Mouse (Mus musculus) ZHBTc4 (cell line): ENCODE measurements around the gene Olfr460.

Experiments
- DNase-seq: peaks from one replicate; pipeline ENCODE4 v3.0.0-alpha.2; 2011; ENCODE audit warnings: low read depth, low spot score

Olfr460 gene

DNA sequence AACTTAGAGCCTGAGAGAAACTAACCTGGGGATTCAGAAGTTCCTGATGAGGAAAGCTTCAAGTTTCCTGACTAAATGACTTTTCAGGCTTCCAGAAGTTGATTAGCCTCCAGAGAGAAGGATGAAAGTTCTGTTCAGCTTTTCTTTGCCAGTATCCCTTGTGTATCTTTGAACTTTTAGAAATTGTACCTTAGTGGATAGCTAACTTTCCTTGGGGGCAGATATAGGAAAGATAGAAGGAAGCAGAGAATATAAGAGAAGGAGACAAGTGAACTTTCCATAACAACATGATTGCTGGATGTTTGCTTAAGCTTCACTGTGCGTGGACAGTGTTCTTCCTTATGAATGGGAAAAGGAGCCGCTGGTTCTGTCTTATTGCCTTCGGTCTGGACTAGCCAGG, at the start of gene Olfr460:
Olfr460 (plus strand) TSS at position 301 of the 400 bp plus-strand sequence.
- DNase-seq = no peak

DNA sequence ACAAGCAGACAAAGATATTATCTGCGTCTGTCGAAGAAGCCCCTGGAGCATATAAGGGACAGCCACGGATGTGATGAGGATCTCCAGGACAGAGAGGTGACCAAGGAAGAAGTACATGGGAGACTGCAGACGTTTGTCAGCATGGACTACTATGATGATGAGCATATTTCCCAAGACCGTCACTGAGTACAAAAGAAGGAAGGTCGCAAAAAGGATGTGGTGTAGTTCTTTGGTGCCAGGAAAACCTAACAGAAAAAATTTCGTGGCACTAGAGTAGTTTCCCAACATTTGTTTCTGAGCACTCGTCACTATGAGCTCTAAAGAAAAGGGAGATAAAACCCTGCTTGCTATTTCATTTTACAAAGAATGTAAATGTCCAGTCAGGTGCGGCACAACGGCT, 24.6 kb upstream of the Olfr460 start:
- DNase-seq = no peak

DNA sequence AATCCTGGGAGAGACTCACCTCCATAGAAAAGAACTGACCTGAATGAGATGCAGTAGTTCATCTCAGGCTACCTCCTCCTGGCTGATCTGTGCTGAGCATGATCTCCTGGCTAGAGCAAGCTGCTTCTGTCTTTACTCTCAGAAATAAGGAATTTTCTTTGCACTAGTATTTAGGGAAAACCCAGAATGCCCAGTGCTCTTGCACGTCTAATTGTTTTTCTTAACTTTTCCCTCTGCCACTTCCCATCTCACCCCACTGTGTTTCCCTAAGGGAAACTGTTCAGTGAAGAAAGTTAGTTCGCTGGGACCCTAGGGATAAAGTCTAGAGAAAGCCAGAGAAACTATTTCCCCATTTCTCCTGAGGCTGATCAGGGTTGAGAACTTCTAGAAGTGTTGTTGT, 14.3 kb upstream of the Olfr460 start, which contains the start of gene Olfr461:
Olfr461 (minus strand) TSS at position 101 of the 400 bp plus-strand sequence.
- no peak for DNase-seq

DNA sequence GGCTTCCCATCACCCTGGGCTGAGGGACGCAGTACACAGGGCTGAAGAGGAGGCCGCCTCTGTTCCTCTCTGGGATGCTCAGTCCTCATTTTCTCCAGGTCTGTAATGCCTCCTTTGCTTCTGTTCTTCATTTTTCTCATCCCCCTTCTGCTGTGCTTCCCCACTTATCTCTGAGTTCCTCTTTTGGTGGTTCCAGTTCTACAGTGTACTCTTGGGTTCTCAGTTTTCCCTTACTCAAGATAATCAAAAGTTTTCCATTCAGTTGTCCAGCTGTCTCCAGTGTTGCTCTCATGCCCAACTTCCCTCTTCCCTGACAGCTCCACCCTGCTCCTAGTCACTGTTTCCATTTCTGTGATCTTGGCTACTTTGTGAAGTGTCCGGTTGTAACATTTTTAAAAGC, 4.3 kb downstream of the Olfr460 start:
- DNase-seq = no peak

DNA sequence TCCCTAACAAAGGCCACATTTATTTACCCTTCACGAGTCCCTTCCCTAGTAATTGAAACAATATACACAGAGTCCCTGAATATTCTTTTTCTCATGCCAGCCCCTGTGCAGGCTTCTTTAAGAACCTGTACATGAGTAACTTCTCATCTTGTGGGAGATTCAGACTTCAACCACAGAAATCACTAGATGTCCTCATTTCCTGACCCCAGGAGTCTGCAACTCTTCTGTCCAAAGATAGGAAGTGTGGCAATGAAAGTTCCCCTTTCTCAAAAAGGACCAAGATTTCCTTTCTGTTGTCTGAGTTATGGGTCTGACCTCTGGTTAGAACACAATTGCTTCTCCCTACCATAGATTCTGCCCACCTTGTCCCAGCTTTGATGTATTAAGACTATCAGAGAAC, 7.0 kb downstream of the Olfr460 start:
- DNase-seq = no peak

DNA sequence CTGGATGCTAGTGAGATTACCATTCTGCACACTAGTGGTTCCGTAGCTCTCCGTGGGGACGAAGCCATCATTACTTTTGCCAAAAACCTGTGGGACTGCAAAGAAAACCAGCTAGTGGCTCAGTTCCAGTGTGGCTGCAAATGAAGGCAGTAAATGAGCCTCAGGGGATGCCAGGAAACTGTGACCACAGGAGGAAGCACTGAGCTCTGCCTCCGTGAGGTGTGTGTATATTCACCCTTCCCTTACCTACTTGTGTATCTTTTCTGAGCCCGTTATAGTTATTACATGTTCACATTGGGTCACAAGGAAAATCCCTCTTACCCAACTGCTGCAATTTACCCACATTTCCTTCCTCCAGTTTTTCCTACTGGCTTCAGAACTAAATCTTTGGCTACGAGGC, 15.0 kb downstream of the Olfr460 start:
- DNase-seq = no peak

DNA sequence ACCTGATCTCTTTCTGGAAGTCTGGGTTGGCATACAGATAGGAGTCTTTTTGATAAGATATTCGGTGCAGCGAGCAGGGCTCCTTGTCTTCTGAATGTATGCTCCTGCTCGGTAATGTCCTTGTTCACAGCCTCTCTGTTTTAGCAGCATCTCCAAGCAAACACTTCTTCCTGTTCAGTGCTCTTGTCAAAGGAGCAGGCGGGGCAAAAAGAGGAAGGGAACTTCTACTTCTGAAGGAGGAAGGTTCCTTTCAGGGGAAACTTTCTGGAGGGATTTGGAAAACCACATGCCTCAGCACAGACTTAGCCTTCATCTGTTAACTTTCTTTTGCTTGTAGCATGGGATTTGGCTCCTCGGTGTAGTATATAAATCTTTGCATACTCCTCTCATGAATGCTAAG, 16.4 kb downstream of the Olfr460 start, which contains the start of gene Clec5a:
Clec5a (minus strand) TSS at position 177 of the 400 bp plus-strand sequence.
- no peak for DNase-seq

DNA sequence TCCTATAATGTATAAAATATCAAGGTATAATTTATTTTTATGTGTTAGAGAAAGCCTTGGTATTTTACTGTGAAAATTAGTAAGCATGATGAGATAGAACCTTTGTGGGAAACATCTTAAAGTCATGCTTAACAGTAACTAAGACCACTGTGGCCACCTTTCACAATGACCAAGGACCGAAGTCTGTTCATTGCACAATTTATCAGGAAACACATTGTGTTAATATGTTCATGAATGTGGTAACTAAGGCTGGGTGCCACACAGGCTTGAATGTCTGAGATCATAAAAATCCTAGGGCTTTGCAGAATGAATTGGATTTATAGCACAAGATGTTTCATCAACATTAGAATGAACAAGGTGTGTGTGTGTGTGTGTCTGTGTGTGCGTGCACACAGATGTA, 19.1 kb downstream of the Olfr460 start:
- DNase-seq = no peak

DNA sequence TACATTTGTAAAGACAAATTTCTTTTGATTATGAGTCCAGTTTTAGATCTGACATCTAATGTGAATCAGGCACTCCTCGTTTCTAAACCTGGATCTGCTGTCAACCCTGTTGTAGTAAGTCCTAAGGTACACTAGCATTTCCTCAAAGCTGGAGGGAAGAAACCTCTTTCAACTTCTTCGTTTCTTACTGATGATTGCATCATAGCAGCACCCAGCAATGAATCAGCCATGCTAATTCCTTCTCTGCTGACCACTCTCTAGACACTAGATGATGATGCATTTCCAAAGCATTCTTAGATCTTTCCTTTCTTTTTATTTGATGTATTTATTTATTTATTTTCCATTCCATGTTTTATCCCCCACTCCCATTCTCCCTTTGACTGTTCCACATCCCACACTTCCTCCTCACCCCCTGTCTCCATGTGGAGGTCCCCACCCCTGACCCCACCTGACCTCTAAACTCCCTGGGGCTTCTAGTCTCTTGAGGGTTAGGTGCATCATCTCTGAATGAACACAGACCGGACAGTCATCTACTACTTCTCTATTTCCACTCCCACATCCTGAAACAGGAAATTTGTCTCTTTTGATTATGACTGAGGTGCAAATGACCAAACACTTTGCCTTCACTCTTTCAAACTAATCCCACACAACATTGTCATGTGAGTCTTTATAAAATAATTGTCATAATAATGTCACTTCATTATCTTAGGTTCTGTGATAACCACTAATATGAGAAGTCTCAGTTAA, 25.7 kb downstream of the Olfr460 start:
- DNase-seq = no peak

DNA sequence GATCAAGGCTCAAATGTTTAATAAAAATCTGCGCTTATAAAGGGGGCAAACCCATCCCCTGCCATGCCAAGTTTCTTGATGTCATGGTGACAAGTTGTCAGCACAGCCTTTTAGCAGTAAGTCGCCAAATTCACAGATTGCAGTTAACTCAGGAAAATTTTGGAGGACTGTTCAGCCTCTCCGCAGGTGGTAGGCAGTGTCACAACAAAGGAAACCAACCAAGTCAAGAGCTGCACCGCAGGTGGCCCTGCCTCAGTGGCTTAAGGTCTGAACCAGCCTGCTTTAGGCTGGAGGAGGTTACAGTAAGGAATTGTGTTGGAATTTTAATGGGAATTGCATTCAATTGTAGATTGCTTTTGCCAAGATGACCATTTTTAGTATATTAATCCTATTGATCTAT, 29.3 kb downstream of the Olfr460 start:
- DNase-seq = peak; percentile 69

DNA sequence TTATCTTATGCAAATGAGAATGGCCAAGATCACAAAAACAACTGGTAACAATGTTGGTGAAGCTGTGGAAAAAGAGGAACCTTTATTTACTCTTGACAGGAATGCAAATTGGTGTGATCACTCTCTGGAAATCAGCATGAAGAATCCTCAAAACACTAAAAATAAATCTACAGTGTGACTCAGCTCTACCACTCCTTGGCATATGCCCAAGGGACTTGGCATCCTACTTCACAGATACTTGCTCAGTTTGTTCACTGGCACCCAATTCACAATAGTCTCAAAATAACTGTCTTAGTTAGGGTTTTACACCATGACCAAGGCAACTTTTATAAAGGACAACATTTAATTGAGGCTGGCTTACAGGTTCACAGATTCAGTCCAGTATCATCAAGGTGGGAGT, 38.1 kb downstream of the Olfr460 start:
- no peak for DNase-seq

DNA sequence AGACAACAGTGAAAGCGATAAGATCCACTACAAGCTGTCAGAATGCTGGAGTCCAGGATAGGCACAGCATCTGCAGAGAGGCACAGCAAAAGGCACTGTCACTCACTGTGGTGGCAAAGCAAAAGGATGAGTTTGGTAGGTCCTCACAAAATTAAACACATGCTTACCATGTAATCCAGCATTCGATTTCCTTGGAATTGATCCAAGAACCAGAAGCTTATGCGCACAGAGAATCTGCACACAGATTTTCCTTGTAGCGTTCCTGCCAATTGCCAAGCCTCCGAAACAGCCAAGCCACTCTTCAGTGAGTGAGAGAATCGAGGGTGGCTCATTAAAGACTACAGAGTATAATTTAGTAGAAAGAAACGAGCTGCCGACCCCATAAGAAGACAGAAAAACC, 41.0 kb downstream of the Olfr460 start:
- no peak for DNase-seq

DNA sequence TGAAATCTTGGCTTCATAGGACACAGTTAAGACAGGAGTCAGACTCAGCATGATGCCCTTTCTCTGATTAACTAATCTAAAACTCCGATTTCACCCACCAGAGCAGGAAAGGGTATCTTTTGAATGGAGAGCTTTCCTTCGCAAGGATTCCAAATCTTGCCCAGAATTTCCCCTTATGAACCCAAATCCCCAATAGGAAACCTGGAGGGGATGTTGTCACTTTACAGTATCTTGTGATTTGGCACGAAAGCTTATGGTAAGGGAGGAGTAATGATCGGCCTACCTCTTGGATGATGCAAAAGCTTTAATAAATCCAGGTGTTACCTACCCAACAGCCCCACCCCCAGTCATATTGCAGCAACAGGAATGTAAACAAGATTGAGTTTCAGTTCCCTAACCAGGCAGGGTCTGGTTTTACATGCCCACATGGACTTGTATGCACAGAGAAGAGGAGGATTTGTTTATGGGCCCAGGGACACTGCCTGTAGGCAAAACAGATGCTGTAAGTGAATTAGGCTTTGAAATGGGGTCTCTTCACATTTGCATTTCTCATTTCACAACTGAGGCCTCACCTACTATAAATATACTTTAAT, 44.1 kb downstream of the Olfr460 start, which contains the start of gene Tas2r138:
Tas2r138 (minus strand) TSS at position 51 of the 593 bp plus-strand sequence.
- DNase-seq = no peak

DNA sequence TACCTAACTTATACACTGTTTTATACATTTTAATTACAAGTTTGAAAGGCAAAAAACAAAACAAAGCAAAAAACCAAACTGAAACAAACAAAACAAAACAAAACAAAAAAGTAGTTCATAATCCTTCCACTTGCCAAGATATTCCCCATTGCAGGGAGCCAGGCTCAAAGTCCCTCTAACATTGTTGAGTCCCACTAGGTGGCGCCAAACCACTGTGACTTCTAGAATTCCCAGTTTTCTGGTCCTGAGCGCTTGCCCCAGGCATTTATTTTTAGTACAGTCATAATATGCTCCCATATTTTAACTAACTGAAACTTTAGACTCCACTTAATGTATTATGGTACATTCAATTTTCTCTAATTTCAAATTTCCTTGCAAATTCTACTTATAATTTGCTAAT, 48.7 kb downstream of the Olfr460 start:
- DNase-seq = peak; percentile 68
